Mouse (Mus musculus): Measurements from ENCODE around the gene Prkcg.

DNA sequence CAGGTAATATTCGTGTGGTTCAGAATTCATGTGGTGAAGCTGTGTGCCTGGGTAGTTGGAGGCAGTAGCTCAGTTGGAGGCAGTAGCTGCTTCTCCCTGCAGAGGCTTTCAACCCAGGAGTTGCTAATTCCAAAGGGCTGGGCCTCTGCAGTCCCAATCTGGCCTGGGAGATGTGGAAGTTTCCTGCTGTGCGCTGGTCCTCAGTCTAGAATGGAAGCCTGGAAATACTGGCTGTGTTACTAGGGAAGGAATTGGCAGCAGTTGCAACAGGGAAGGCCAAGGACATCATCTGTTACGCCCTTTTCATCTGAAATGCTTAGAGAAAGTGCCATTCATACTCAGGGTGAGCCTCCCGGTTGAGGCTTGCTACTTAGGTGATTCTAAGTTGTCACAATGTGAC lies 27.5 kb upstream of the Prkcg start:
- no peak for TF ChIP-seq HCFC1 (IDR thresholded peaks at IDR 0.05; ENCODE audit: low read depth, low read length)
- no peak for TF ChIP-seq NELFE (IDR thresholded peaks at IDR 0.05; ENCODE audit: low read depth, low read length)
- TF ChIP-seq USF1 (IDR thresholded peaks at IDR 0.05; ENCODE audit: low read depth, low read length) = no peak
- no peak for TF ChIP-seq CTCF (conservative IDR thresholded peaks at IDR 0.05 in 1 of 2, IDR thresholded peaks at IDR 0.05 in 1 of 2; ENCODE audit: low read depth in 2 of 2, low read length in 2 of 2)
- TF ChIP-seq CHD2 (IDR thresholded peaks at IDR 0.05; ENCODE audit: low read length) = no peak
- TF ChIP-seq NRF1 (IDR thresholded peaks at IDR 0.05; ENCODE audit: low read depth, low read length) = no peak
- no peak for TF ChIP-seq EP300 (IDR thresholded peaks at IDR 0.05; ENCODE audit: low read length)
- no peak for TF ChIP-seq SMC3 (IDR thresholded peaks at IDR 0.05; ENCODE audit: low read depth, low read length)
- no peak for TF ChIP-seq ZNF384 (IDR thresholded peaks at IDR 0.05; ENCODE audit: low read depth, low read length)
- no peak for TF ChIP-seq ZC3H11A (IDR thresholded peaks at IDR 0.05; ENCODE audit: low read depth, low read length)
- TF ChIP-seq POLR2A (IDR thresholded peaks at IDR 0.05; ENCODE audit: low read depth, low read length) = no peak
- no peak for TF ChIP-seq SIN3A (IDR thresholded peaks at IDR 0.05; ENCODE audit: low read length)
- TF ChIP-seq JUND (conservative IDR thresholded peaks at IDR 0.05; ENCODE audit: low read depth, low read length) = no peak
